Mouse (Mus musculus) right cerebral cortex, postnatal 25 days (tissue): ENCODE results near the gene Gm6401.
"Not testable (repeated sequence)": the region's sequence is repeated elsewhere in the genome, so short reads cannot be mapped to it uniquely, and the experiment has no call there.

ENCODE experiments used
- DNase-seq: peaks from one replicate; pipeline ENCODE4 v3.0.0; 2022

Gm6401 gene

DNA sequence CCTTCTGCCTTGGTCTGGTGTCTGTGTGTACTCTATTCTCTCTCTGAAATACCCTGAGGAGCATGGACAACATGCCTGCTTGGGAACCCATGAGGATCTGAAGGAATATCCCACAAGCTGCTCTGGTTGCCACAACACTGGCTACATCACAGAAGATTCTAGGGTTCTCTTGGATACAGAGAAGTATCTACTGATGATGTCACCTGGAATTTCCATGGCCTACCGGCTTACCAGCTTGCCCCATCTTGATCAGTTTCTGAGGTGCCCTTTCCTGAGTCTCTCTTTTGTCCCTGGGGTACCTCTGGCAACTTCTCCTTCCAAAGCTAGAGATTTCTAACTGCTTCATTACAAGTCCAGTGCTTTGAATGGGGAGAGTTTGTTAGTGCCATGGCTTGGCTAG is at the start of gene Gm6401:
Gene Gm6401, minus strand, starts transcription at position 101 of the 400 bp plus-strand sequence.
- DNase-seq = not testable (repeated sequence)

DNA sequence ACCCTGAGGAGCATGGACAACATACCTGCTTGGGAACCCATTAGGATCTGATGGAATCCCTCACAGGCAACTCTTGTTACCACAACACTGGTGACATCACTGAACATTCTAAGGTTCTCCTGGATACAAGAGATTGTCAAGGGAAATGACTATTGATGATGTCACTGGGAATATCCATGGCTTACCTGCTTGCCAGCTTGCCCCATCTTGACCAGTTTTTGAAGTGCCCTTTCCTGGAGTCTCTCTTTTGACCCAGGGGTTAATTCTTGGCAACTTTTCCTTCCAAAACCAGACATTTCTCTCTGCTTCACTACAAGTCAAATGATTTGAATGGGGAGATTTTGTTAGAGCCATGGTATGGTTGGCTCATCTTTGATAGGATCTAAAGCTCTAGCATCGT is 15.5 kb upstream of the Gm6401 start, which contains the start of gene Gm3543:
Gene Gm3543, minus strand, starts transcription at position 101 of the 400 bp plus-strand sequence.
- not testable (repeated sequence) for DNase-seq

DNA sequence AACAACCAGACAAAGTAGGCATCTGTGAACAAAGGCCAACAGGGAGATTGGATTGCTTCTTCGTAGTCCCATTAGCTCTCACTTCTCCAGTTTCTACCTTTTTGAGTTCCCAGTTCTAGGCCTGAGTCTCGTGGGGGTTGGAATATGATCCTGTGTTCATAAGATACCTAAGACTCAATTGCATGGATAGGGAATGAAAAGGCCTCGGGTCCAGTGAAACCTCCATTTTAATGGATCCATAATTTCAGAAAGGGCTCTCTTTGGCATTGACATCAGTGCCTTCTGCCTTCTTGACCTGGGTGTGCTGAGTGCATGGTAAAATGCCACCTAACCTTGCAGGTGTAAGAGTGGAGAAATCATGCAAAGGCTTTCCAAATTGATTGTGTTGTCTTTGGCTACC is 869 bp upstream of the Gm6401 start:
- not testable (repeated sequence) for DNase-seq

DNA sequence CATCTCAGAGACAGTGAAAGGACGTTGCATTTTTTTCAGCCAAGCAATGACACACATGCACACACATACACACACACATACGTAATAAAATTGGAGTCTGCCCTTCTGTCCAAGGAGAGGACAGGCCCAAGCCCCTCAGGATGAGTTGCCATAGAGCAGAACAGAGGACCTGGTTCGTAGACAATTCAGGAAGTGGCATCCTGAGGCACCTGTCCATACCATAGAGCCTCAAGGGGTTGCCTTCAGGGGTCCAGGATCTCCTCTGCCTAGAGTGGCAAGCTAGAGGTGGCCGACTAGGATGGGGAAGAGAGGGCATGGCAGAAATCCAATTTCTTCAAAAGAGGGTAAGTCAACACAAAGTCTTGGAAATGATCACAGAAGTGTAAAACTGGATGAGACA is 3.6 kb downstream of the Gm6401 start:
- DNase-seq = not testable (repeated sequence)

DNA sequence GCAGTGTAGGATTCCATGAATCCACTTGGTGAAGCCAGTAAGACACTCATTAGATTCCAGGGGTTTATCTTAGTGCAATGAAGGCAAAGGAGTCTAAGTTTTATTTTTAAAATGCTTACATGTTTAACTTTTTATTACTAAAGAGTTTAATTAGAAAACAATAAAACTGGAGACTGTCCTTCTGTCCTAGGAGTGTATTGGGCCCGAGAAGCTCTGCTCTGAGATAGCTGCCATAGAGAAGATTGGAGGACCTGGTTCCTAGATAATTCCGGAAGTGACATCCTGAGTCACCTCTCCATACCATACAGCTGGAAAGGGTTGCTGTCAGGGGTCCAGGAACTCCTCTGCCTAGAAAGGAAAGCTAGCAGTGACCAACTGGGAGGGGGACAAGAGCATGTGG is 24.0 kb downstream of the Gm6401 start, which contains the start of gene 1700024B05Rik:
Gene 1700024B05Rik, plus strand, starts transcription at position 301 of the 400 bp plus-strand sequence.
- DNase-seq = not testable (repeated sequence)

DNA sequence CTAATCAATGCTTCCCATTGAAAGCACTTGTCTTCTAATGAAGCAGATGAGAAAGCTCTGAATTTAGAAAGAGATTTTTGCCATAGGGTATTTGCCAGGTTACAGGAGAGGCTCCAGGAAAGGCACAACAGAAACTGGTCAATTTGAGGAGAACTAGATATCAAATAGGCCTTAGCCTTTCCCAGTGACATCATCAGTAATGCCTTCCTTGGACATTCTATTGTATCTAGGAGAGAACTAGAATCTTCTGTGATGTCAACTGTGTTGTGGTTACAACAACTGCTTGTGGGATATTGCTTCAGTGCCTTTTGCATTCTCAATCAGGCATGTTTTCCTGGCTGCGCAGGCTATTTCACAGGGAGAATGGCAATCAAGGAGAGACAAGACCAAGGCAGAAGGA is 43.1 kb downstream of the Gm6401 start, which contains the start of gene 1700049E17Rik1:
Gene 1700049E17Rik1, plus strand, starts transcription at position 301 of the 400 bp plus-strand sequence.
- not testable (repeated sequence) for DNase-seq
